Mouse (Mus musculus) forebrain, embryonic 14.5 days (tissue): ENCODE data around the gene Spsb4. TPM values are rescaled to one million over a fixed set of nuclear protein-coding genes. Genes with fewer than 3 reads are reported as not detected.

Experiments used
- polyA plus RNA-seq: library from polyadenylated mRNA; unstranded; fragments of >200 nt; fragmentation: Nextera tagmentation; extraction: Ambion mirVana; gene quantifications from 2 replicates; pipeline ENCODE4 v1.2.1, GENCODE M21; 2014

Spsb4 gene
- polyA plus RNA-seq, 1 experiment from 2014 or later = 20.8 TPM

Other genes with a start within 250 kb of the Spsb4 start
- 36.7 and 45.4 TPM in 2 replicates for gene Pxylp1, start 126.2 kb downstream of the Spsb4 start, polyA plus RNA-seq
- gene Slc25a36, start 92.3 kb upstream of the Spsb4 start, polyA plus RNA-seq = 66.8 and 71.5 TPM in 2 replicates